Mouse (Mus musculus) CD4-positive, CD25-positive, alpha-beta regulatory T cell, adult 2 months (primary cell): ENCODE data around the gene Kif3c.
A peak's percentile ranks its signal among the peaks of the same experiment; 100 is the strongest.

Experiments used
- DNase-seq: peaks from one replicate; pipeline ENCODE4 v3.0.0-alpha.2; 2012; ENCODE audit warnings: low read depth, low spot score

The Kif3c gene

DNA sequence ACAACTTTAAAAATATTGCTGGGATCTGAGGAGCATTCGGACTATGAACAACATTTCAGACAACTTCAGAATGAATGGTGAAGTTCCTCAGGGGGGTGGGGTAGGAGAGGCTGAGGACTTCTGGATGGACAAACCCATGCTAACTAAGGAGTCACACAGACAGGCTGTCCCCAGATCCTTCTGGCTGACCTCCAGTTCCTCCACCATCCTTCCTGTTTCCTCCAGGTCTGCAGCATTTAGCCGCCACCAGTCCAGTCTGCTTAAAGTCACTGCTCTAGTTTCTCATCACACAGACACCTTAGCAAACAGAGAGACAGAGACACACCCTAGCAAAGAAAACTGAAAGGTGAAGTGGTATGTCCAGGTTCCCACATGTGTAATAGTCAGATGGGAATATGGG, 59.2 kb downstream of the Kif3c start:
- no peak for DNase-seq

DNA sequence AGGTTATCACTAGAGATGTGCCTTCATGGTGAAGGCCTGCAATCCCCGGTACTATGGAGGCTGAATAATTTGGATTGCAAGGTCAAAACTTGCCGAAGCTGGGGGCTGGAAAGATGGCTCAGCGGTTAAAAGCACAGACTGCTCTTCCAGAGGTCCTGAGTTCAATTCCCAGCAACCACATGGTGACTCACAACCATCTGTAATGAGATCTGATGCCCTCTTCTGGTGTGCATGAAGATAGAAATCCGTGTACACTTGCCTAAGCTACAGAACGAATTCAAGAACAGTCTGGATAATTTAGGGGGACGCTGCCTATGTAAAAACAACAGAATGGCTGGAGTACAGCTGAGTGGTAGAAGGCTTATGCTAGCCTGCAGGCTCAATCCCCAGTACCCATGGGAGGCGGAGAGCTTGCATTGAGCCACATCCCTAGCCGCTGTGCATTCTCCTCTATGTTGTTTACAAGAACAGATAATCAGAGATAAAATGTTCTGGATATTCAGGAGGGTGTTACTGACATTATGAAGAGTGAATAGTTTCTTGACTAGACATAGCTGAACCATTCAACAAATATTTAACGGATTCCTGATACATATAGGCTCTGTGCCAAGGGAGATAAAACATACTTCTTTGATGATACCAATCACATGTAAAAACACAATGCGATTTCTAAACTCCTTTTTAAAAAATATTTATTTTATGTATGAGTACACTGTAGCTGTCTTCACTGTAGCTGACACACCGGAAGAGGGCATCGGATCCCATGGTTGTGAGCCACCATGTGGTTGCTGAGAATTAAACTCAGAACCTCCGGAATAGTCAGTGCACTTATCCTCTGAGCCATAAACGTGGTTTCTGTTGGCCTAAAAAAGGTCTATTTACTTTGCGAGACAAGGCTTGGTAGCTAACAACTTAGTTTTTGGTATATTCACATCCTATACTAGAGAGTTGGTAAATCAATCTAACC, 60.7 kb downstream of the Kif3c start:
- peak; percentile 64 for DNase-seq

DNA sequence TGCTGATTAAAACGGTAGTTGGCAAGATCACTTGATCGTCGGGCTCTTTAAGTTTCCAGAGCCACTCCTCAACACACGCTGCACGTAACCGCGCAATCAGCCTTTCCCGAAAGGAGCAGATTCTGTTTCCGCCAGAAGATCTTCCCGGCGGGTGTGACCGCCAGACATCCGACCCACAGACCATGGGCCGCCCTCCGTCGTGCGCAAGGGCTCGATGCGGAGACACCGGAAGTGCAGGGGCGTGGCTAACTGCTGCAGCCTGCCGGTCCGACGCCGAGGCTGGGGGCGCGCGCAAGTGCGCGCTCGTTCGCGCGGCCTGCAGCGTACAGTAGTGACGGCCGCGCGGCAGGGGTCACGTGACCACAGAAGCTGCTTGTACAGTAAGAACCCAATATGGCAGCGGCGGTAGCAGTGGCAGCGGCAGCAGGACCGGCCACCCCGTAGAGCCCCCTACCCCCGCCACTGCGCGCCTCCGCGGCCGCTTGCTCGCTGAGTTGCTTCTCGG, 61.6 kb downstream of the Kif3c start, which contains the start of gene Asxl2:
Gene Asxl2 (plus strand): TSS at position 328 of the 505 bp plus-strand sequence.
- DNase-seq: peak; percentile 100

DNA sequence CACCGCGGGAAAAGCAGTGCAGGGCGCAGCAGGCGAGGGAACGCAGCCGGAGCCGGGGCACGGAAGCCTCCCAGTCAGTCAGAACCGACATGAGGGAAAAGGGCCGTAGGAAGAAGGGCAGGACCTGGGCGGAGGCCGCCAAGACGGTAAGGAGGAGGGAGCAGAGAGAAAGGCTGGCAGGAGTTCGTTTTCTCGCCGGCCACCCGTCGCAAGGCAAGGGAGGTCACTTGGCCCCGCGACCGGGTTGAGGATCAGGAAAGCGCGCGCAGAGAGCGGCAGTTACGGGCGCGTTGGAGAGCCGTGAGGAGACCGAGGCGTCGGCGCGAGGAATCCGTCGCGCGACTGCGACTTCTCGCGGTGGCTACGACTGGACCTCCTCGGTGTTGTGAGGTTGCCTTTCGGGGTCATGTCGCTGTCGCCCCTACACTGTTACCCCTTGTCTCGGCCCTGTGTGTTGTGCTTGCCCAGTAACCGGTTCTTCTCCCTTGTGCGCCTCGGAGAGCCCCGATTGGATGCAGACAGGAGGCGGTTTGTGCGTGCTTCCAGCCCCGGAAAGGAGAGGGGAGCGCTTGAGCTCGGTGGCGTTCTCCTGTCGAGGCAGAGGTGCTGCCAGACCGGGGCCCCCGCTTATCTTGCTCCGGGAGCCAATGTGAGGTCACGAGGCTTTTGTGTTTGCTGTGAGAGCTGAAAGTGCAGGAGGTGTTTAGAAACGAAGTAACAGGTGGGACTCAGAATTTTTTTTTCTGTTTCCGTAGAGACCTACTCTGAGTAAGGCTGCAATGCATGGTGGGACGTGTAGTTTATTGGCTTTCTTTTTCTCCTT, 62.3 kb downstream of the Kif3c start:
- peak; percentile 81 for DNase-seq

DNA sequence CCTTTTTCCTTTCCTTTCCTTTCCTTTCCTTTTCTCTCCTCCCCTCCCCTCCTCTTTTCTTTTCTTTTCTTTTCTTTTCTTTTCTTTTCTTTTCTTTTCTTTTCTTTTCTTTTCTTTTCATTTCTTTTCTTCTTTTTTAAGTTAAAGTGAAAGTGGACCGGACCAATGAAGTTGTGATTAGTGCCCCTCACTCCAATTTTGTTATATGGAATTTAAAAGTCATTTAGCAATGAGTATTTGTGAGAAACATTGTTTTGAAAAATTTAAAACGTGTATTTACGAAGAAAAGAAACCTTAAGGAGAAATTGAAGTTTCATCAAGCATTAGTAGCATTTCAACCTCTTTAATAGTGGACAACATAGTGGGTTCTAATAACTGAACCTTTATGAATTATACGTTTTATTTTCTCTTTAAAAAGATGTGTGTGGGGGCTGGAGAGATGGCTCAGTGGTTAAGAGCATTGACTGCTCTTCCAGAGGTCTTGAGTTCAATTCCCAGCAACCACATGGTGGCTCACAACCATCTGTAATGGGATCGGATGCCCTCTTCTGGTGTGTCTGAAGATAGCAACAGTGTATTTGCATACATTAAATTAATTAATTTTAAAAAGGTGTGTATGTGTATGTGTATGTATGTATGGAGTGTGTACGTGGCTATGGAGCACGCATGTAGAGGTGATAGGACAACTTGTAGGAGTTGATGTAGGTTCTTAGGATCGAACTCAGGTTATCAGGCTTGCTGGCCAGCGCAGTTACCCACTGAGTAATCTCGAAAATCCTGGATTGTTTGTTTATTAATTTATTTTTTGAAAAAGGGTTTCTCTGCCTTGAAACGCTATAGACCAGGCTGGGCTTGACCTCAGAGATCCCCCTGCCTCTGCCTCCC, 63.2 kb downstream of the Kif3c start:
- no peak for DNase-seq

DNA sequence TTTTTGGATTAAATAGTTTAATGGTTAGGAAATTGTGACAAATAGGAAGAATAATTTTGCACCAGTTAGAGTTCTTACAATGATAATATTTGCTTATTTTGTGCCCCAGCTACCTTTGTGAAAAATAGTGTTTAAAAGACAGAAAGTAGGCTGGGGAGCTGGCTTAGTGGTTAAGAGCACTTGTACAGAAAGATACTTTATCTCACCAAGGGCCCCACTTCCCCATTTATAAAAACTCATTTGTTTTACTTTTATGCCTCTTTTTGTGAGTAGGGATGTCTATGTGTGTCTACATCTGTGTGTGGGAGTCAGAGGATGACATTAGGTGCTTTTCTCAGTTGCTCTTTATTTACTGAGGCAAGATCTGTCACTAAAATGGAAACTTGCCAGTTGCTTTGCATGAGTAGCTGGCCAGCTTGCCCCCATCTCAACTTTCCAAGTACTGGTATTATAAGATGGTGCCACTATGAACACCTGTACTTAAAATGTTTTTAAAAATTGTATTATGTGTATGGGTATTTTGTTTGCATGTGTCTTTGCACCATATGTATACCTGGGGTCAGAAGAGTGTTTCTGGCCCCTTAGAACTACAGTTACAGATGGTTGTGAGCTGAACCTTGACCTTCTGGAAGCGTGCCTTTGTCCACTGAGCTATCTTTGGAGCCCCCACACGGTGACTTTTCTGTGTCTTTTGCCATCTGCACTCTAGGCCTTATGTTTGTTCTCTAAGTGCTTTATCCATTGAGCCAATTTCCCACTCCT, 64.9 kb downstream of the Kif3c start:
- DNase-seq: no peak

DNA sequence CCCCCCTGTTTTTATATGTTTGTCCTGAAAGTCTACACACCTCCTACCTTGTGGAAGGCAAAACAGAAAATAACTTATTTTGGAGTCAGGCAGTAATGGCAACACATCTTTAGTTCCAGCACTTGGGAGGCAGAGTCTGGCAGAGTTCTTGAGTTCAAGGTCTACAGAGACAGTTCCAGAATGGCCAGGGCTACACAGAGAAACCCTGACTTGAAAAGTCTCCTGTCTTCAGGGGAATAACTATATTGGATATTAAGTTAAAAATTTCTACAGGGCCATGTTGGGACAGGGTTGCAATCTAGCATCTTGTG, 65.5 kb downstream of the Kif3c start:
- DNase-seq: no peak

DNA sequence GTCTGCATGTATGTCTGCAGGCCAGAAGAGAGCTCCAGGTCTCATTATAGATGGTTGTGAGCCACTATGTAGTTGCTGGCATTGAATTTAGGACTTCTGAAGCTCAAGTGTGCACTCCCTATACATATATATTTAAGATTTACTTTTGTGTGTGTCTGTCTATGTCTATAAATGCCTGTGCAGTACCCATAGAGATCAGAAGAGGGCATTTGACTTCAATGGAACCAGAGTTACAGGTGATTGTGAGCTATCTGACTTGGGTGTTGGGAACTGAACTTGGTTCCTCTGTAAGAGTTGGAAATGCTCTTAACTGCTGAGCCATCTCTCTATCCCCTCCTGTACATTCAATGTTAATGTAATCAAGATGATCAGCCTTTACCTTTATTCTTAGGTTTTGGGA, 66.1 kb downstream of the Kif3c start:
- peak; percentile 51 for DNase-seq

DNA sequence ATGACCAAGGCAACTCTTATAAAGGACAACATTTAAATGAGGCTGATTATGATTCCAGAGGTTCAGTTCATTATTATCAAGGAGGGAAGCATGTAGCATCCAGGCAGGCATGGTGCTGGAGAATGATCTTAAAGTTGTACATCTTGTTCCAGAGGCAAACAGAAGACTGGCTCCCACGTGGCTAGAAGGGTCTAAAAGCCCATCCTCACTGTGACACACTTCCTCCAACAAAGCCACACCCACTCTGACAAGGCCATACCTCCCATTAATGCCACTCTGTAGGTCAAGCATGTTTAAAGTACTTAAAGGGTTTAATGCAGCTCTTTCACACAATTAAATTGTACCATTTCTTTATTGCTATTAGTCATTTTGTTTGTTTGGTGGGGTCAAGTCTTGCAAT, 68.8 kb downstream of the Kif3c start:
- DNase-seq: no peak

DNA sequence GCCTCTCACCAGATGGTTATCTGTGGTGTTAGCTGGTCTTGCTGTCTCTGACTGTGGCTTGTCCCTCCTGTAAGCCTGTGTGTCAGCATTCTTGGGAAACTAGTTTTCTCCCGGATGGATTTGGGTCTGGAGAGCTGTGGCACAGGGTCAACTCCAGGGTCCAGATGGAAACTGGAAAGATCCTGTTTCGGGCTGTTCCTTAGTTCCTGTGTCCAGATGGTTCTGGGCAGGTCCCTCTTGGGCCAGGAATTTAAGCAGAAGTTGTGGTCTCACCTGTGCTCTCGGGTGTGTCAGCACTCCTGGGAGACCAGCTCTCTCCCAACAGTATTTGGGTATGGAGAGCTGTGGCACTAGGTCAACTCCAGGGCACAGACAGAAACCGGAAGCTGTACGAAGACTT, 71.5 kb downstream of the Kif3c start:
- no peak for DNase-seq

DNA sequence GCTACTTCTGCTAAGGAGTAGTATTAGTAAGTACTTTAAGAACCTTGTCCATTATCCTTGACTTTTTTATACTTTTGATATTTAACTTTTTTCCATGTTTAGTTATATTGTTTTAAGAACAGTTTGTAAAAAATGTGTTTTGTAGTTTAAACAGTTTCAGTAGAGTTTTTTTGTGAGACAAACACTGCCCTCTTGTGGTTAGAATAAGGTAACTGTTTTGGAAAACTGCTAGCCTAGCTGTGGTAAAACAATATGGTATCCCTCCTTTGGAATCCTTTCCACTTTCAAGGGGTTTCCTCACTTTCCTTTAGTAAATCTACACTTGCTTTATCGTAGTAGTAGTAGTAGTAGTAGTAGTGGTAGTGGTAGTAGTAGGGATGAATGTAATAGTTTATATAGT, 72.9 kb downstream of the Kif3c start:
- DNase-seq: peak; percentile 56

DNA sequence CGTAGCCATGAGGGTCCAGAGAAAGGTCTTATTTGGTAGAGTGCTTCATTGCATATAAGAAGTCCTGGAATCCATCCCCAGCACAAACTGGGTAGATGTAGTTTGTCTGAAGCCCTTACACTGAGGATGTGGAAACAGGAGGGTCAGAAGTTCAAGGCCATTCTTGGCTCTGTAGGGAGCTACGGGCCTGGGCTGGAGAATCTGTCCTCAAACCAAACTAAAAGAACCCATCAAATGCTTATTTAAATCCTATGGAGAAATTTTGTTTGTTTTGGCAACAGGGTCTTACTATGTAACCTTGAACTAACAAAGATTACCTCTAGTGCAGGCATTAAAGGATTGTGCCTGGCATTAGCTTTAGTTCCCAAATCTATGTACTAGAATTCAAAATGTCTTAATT, 76.0 kb downstream of the Kif3c start:
- peak; percentile 18 for DNase-seq

DNA sequence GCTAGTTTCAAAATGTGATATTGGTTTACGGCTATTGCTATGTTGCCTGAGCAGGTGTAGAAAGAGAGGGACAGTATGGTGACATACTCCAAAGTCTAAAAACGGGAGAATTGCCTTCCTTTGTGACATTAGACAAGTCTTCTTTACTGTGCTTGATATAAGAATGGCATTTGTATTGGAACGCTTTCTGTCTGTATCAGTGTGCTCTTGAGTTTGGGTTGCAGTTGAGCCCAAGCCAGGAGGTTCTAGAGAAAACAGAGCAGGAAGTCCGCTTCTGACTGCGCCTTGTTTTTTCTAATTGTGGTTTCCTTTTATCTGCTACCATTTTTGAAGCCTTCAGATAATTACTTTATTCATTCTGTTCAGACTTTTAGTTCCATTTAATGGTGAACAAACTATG, 76.4 kb downstream of the Kif3c start:
- DNase-seq: peak; percentile 68

DNA sequence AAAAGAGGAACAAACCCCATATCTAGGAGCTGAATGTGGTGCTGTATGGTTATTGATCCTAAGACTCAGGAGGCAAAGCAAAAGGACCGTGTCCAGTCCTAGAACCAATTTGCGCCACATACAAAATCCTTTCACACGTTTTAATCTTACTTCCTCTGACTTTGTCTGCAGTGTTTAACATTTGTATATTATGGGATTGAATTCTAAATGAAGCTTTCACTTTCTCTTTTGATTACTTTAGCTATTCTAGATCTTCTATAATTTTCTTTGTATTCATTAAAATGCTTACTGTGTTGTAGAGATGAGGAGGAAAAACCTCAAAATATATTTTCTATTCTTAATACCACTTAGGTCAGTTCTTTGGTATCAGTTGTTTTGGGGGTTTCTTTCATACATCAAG, 88.6 kb downstream of the Kif3c start:
- peak; percentile 9 for DNase-seq
